ENCODE assay signal across 7 mouse cellular contexts in genomic region chr9:120691971-120692401, GRCm38 (mm10).
DNase-seq lines count a peak whose midpoint lies in the region; ATAC-seq and TF ChIP-seq lines count a peak whose summit lies in the region.

No protein-coding gene starts in this region.

- no peaks in the 10 kb centered on the region for H3K36me3 ChIP-seq in forebrain, embryonic 15.5 days
- H3K36me3 ChIP-seq in liver, embryonic 14.5 days (replicated peaks; ENCODE audit: control insufficient read depth, insufficient read depth, low read depth) = no peaks in the 10 kb centered on the region

- H3K4me3 ChIP-seq in forebrain, embryonic 15.5 days = no peak overlapping the region
- no peak overlapping the region for H3K4me3 ChIP-seq in liver, embryonic 14.5 days (ENCODE audit: insufficient read depth in 1 of 2, low read depth in 2 of 2, low read length in 2 of 2)

- TF ChIP-seq CTCF in liver, embryonic 14.5 days (IDR thresholded peaks at IDR 0.05; ENCODE audit: low read depth) = no peak

- H3K9me3 ChIP-seq in forebrain, embryonic 15.5 days = no peaks in the 10 kb centered on the region
- H3K9me3 ChIP-seq in liver, embryonic 14.5 days (ENCODE audit: control insufficient read depth, low read length) = no peaks in the 10 kb centered on the region

- ATAC-seq in forebrain, embryonic 15.5 days (replicated peaks) = 0 out of 2 replicates have a peak, but pooled peaks have one; percentile 8
- ATAC-seq in liver, embryonic 14.5 days (ENCODE audit: insufficient read depth) = no peak
- ATAC-seq in monocyte, adult 5-6 weeks (replicated peaks; ENCODE audit: insufficient number of reproducible peaks, low FRiP score, low TSS enrichment, poor library complexity, severe bottlenecking) = no peak

- peak; percentile 14 for DNase-seq in lung, postnatal 10 days
- DNase-seq in lung, postnatal 36 days = no peak
- no peak for DNase-seq in liver, embryonic 14.5 days (ENCODE audit: low read depth in 3 of 3, low spot score in 3 of 3)
- DNase-seq in thymus, postnatal 25 days = peak; percentile 39
- DNase-seq in layer of hippocampus, postnatal 36 days = no peak

- H3K9ac ChIP-seq in forebrain, embryonic 15.5 days (replicated peaks) = 0 out of 2 replicates have a peak overlapping the region, but pooled peaks have one; percentile 43
- H3K9ac ChIP-seq in liver, embryonic 14.5 days (replicated peaks) = no peak overlapping the region

- H3K4me2 ChIP-seq in forebrain, embryonic 15.5 days (replicated peaks) = peak overlapping the region; percentile 42
- peak overlapping the region; percentile 43 for H3K4me2 ChIP-seq in liver, embryonic 14.5 days (ENCODE audit: low read depth)

- H3K4me1 ChIP-seq in forebrain, embryonic 15.5 days = peaks cover 47% of the 10 kb centered on the region
- H3K4me1 ChIP-seq in liver, embryonic 14.5 days (replicated peaks; ENCODE audit: control insufficient read depth in 2 of 2, insufficient read depth in 2 of 2, low read length in 1 of 2) = peaks cover 0 to 11% of the 10 kb centered on the region in 2 experiments; a peak in 2 of 4 replicates

- H3K27ac ChIP-seq in forebrain, embryonic 15.5 days (replicated peaks) = peak overlapping the region; percentile 90
- no peak overlapping the region for H3K27ac ChIP-seq in liver, embryonic 14.5 days

- TF ChIP-seq EP300 in liver, embryonic 14.5 days (IDR thresholded peaks at IDR 0.05; ENCODE audit: low read depth) = no peak

- H3K27me3 ChIP-seq in forebrain, embryonic 15.5 days = no peaks in the 10 kb centered on the region
- H3K27me3 ChIP-seq in liver, embryonic 14.5 days (ENCODE audit: control insufficient read depth, insufficient read depth, low read length) = no peaks in the 10 kb centered on the region

- WGBS in forebrain, embryonic 15.5 days = 14% methylated on average over 13 of the region's 14 CpGs
- 33% methylated on average over 14 of the region's 14 CpGs for WGBS in liver, embryonic 14.5 days (ENCODE audit: insufficient replicate concordance)

Comparison
In these comparisons a context has a peak if more than half of its experiments do, and no peak if none do; other contexts are left out.
1. DNase-seq: peak in lung, postnatal 10 days (single experiment) and thymus, postnatal 25 days (single experiment); none in lung, postnatal 36 days (single experiment), liver, embryonic 14.5 days (0 of 3) and layer of hippocampus, postnatal 36 days (0 of 2).